Mouse (Mus musculus) R1 (cell line): ENCODE data around the gene Sult6b1.

ENCODE experiments used
- DNase-seq: peaks from one replicate; pipeline ENCODE4 v3.0.0-alpha.2; 2018; ENCODE audit warnings: low read depth, low spot score

Sult6b1 gene

GRCm38 (mm10) chr17:78906892-78907291 is at the start of gene Sult6b1:
TSS of gene Sult6b1 (minus strand) at chr17:78906992.
- no peak for DNase-seq

GRCm38 (mm10) chr17:78953240-78953639 is 46.4 kb upstream of the Sult6b1 start:
- DNase-seq: peak; percentile 33

- no peak for DNase-seq
Measured at GRCm38 (mm10) chr17:78952070-78952469, 45.3 kb upstream of the Sult6b1 start.

GRCm38 (mm10) chr17:78951225-78951624 is 44.4 kb upstream of the Sult6b1 start:
- no peak for DNase-seq

- peak; percentile 68 for DNase-seq
Measured at GRCm38 (mm10) chr17:78942579-78942978, 35.8 kb upstream of the Sult6b1 start.

GRCm38 (mm10) chr17:78938927-78939326 is 32.1 kb upstream of the Sult6b1 start:
- DNase-seq: no peak

- no peak for DNase-seq
Measured at GRCm38 (mm10) chr17:78937229-78937853, 30.5 kb upstream of the Sult6b1 start.

GRCm38 (mm10) chr17:78936466-78937228 is 29.9 kb upstream of the Sult6b1 start, which contains the start of the genes Cebpz and Ndufaf7:
TSS of gene Cebpz (minus strand) at chr17:78937066.
TSS of gene Ndufaf7 (plus strand) at chr17:78937136.
- peak; percentile 100 for DNase-seq

- DNase-seq: no peak
Measured at GRCm38 (mm10) chr17:78935857-78936256, 29.1 kb upstream of the Sult6b1 start.

GRCm38 (mm10) chr17:78917696-78918095 is 10.9 kb upstream of the Sult6b1 start:
- no peak for DNase-seq

- DNase-seq: no peak
Measured at GRCm38 (mm10) chr17:78916899-78917298, 10.1 kb upstream of the Sult6b1 start.

- DNase-seq: peak; percentile 97
Measured at GRCm38 (mm10) chr17:78916369-78916813, 9.6 kb upstream of the Sult6b1 start, which contains the start of gene Cebpzos. TSS of gene Cebpzos (plus strand) at chr17:78916500.

GRCm38 (mm10) chr17:78915772-78916171 is 9.0 kb upstream of the Sult6b1 start:
- DNase-seq: peak; percentile 88

- peak; percentile 89 for DNase-seq
Measured at GRCm38 (mm10) chr17:78913921-78914320, 7.1 kb upstream of the Sult6b1 start.

GRCm38 (mm10) chr17:78912861-78913281 is 6.1 kb upstream of the Sult6b1 start:
- peak; percentile 91 for DNase-seq

- DNase-seq: no peak
Measured at GRCm38 (mm10) chr17:78909374-78909773, 2.6 kb upstream of the Sult6b1 start.

GRCm38 (mm10) chr17:78903158-78903557 is 3.6 kb downstream of the Sult6b1 start:
- DNase-seq: no peak

GRCm38 (mm10) chr17:78895394-78895793 is 11.4 kb downstream of the Sult6b1 start:
- DNase-seq: peak; percentile 83

GRCm38 (mm10) chr17:78894991-78895390 is 11.8 kb downstream of the Sult6b1 start:
- DNase-seq: peak; percentile 65

- DNase-seq: no peak
Measured at GRCm38 (mm10) chr17:78891020-78891419, 15.8 kb downstream of the Sult6b1 start.

GRCm38 (mm10) chr17:78889184-78889583 is 17.6 kb downstream of the Sult6b1 start:
- DNase-seq: no peak

- no peak for DNase-seq
Measured at GRCm38 (mm10) chr17:78888554-78888953, 18.2 kb downstream of the Sult6b1 start.
